Mouse (Mus musculus) liver, adult 2 months (tissue): Measurements from ENCODE around the gene Casq2. TPM values are rescaled to one million over a fixed set of nuclear protein-coding genes. Genes with fewer than 3 reads are reported as not detected.

ENCODE experiments used
- DNase-seq: peaks from one replicate; pipeline ENCODE4 v3.0.0-alpha.2; 2011; ENCODE audit warnings: low read depth, low spot score; ENCODE audit errors: extremely low read depth
- H3K27ac ChIP-seq: fragments of 200-500 bp; replicated peaks from 2 replicates; pipeline ENCODE4 v1.5.1; 2012; ENCODE audit warnings: low read depth, mild to moderate bottlenecking, control low read depth, inconsistent platforms, low read length; ENCODE audit not compliant: insufficient read depth
- H3K27me3 ChIP-seq: fragments of 200-500 bp; 2 replicates; pipeline ENCODE4 v1.6.1; 2012; ENCODE audit warnings: mild to moderate bottlenecking, moderate library complexity, low read length, inconsistent platforms; ENCODE audit not compliant: control insufficient read depth, insufficient read depth
- H3K36me3 ChIP-seq: fragments of 200-500 bp; 2 replicates; pipeline ENCODE4 v1.6.1; 2012; ENCODE audit warnings: low read length, inconsistent platforms; ENCODE audit not compliant: control insufficient read depth, insufficient read depth
- H3K4me1 ChIP-seq: fragments of 200-500 bp; 2 replicates; pipeline ENCODE4 v1.6.1; 2011; ENCODE audit warnings: low read length; ENCODE audit not compliant: control insufficient read depth, insufficient read depth
- H3K4me3 ChIP-seq: fragments of 200-500 bp; 2 replicates; pipeline ENCODE4 v1.5.1; 2011; ENCODE audit warnings: low read depth, mild to moderate bottlenecking, control low read depth, low read length, moderate library complexity; ENCODE audit not compliant: insufficient read depth
- H3K79me2 ChIP-seq: fragments of 200-500 bp; 2 replicates; pipeline ENCODE4 v1.6.1; 2012; ENCODE audit warnings: inconsistent platforms, mild to moderate bottlenecking, low read length, moderate library complexity; ENCODE audit not compliant: control insufficient read depth, insufficient read depth
- H3K9ac ChIP-seq: fragments of 200-500 bp; 2 replicates; pipeline ENCODE4 v1.6.1; 2012; ENCODE audit warnings: low read depth, mild to moderate bottlenecking, control low read depth, inconsistent platforms, low read length
- CTCF ChIP-seq: fragments of 200-500 bp; IDR thresholded peaks from 2 replicates; pipeline ENCODE4 v1.5.1; 2011; ENCODE audit warnings: low read depth, low read length, control low read depth
- POLR2A ChIP-seq: fragments of 200-500 bp; IDR thresholded peaks from 2 replicates; pipeline ENCODE4 v1.6.1; 2011; ENCODE audit warnings: low read length, control low read depth; ENCODE audit not compliant: insufficient read depth; ENCODE audit errors: extremely low read depth
- WGBS: fragments of 180-500 bp; shearing (Covaris S2); methylation state at CpG from one replicate; pipeline ENCODE4 v1.1.7; 2018; 5-methylcytosine and 5-hydroxymethylcytosine counted together
- polyA plus RNA-seq: library from polyadenylated mRNA; depleted of rRNA; stranded (reverse); fragments of >200 nt; gene quantifications from 2 replicates; pipeline ENCODE4 v1.2.3, GENCODE M21; 2012
- total RNA-seq: library from RNA; depleted of rRNA; stranded (reverse); fragments of >200 nt; gene quantifications from 2 replicates; pipeline ENCODE4 v1.2.3, GENCODE M21; 2014

The Casq2 gene
- total and polyA plus RNA-seq, 2 experiments, result 0.65 TPM; not detected in 1

DNA sequence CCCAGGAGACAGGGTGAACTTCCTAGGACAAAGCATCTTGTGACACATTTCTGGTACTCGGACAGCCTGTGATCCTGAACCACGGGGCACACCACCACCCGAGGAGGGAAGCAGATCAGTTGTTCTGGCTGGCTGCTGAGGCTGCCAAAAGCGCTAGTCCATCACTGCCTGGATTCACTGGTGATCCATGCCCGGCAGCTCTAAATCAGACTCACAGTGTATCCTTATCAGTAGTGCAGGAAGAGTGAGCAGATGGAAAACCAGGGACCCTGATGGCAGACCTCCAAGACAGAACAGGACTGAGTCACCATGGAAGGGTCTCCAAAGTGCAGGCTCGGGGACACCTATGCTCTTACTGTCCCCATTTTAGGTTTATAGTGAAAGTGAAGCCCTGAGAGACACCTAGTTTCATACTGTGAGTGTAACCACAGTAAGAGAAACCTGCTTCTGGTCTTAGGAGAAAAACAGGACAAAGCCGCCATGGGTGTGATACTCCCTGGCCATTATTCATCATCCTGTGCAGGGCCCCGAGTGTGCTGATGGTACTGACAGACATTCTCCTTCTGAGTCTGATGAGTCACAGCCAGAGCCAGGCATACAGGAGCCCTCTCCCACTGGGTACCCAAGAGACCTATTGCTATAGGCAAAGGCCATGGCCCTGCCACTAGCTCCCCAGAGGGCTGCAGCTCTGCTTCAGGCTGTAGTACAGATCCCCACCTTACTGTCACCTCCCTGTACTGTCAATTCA lies 88.1 kb downstream of the Casq2 start:
- no peaks in the 10 kb centered on the region for H3K79me2 ChIP-seq
- no peaks in the 10 kb centered on the region for H3K4me1 ChIP-seq
- H3K27ac ChIP-seq, result no peak overlapping the region
- 77% methylated on average over 8 of the region's 8 CpGs for WGBS
- no peaks in the 10 kb centered on the region; the same call in 1 of the 2 replicates for H3K36me3 ChIP-seq
- H3K9ac ChIP-seq, result no peak overlapping the region
- H3K4me3 ChIP-seq, result no peak overlapping the region
- no peak for DNase-seq
- H3K27me3 ChIP-seq, result no peaks in the 10 kb centered on the region
- TF ChIP-seq POLR2A, result no peak
- no peak for TF ChIP-seq CTCF

DNA sequence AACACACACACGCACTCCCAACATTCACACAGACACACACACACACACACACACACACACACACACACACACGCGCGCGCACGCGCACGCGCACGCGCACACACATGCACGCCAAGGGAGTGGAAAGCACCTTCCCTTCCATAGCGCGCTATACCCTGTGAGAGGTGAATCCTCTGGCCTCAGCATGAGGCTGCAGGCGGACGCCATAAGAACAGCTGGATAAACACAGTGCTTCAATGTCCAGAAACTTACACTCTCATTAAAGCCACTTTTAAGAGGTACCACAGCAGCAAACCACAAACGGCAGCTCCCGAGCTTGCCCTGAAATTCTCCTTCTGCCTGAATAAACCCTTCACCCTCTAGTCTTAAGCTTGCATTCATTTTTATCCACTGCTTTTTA lies 89.5 kb downstream of the Casq2 start:
- no peak for DNase-seq
- Histone ChIP-seq H3K27ac (no peak overlapping the region), H3K9ac (no peak overlapping the region), H3K79me2 (no peaks in the 10 kb centered on the region), H3K4me1 (no peaks in the 10 kb centered on the region), H3K27me3 (no peaks in the 10 kb centered on the region), H3K4me3 (no peak overlapping the region), H3K36me3 (no peaks in the 10 kb centered on the region; the same call in 1 of the 2 replicates)
- TF ChIP-seq CTCF (no peak), POLR2A (no peak)
- 98% methylated on average over 18 of the region's 18 CpGs for WGBS

DNA sequence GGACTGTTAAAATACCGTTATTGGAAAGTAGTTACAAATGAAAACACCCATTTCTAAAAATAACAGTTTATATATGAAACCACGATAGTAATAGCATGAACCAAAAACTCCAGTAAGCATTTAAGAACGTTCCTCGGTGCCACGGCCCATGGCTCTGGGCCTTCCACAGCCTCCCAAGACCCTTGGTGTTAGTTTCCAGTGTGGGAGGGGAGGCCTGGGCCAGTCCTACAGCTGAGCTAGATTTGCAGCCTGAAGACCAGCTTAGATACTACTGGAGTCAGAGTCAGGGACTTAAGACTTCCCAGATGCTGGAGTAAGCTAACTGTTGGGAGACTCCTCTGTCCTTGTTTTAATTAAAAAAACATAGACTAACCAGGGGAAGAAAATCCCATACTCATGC lies 89.9 kb downstream of the Casq2 start:
- H3K36me3 ChIP-seq, result no peaks in the 10 kb centered on the region; the same call in 1 of the 2 replicates
- H3K79me2 ChIP-seq, result no peaks in the 10 kb centered on the region
- no peaks in the 10 kb centered on the region for H3K27me3 ChIP-seq
- TF ChIP-seq POLR2A, result no peak
- no peak for TF ChIP-seq CTCF
- no peak overlapping the region for H3K9ac ChIP-seq
- no peaks in the 10 kb centered on the region for H3K4me1 ChIP-seq
- no peak overlapping the region for H3K27ac ChIP-seq
- no peak for DNase-seq
- H3K4me3 ChIP-seq, result no peak overlapping the region
- WGBS, result 95% methylated on average over 5 of the region's 5 CpGs

DNA sequence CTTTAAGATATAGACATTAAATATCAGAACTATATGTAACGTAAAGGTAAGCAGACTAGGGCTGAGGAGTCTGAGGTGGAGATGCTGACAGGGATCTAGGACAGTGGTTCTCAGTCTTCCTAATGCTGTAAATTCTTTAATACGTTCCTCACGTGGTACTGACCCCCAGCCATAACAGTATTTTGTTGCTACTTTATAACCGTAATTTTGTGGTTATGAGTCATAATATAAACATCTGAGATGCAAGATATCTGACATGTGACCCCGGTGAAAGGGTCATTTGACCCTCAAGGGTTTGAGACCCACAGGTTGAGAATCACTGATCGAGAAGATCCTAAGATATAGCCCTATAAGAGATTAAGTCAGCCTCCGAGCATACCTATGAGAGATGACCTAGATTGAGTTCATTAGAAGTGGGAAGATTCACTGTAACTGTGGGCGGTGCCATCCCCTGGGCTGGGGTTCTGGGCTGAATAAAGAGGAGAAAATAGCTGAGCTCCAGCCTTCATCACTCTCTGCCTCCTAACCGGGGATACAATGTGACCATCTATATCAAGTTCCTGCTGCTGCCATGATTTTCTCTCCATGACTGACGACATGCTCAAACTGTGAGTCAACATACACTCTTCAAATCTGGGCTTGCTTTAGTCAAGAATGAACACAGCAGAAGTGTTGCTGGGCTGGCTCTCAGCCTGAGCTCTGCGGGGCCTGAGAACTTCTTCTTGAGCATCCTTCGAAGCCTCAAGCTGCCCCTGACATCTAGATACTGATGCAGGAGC lies 91.8 kb downstream of the Casq2 start:
- TF ChIP-seq CTCF (no peak), POLR2A (no peak)
- 96% methylated on average over 12 of the region's 12 CpGs for WGBS
- Histone ChIP-seq H3K4me1 (no peaks in the 10 kb centered on the region), H3K4me3 (no peak overlapping the region), H3K79me2 (no peaks in the 10 kb centered on the region), H3K27me3 (no peaks in the 10 kb centered on the region), H3K9ac (no peak overlapping the region), H3K36me3 (no peaks in the 10 kb centered on the region; the same call in 1 of the 2 replicates), H3K27ac (no peak overlapping the region)
- no peak for DNase-seq

DNA sequence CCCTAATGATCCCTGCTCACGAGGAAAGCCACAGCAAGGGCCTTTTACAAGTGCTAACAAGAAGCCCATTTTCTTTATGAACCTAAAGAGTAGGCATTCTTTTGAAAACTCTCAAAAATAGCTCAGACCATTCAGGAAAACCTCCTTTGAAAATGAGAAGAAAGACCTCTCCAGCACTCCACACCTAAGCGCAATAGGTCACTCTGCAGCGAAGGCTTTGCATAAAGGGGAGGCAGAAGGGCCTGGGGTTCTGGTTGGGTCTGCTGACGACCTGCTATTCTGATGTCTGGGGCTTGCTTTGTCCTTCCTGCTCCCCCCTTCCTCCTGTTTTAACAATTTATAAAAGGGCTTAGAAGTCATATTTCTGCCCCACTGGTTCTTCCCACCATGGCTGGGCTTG lies 93.7 kb downstream of the Casq2 start:
- no peaks in the 10 kb centered on the region for H3K27me3 ChIP-seq
- no peak overlapping the region for H3K4me3 ChIP-seq
- no peaks in the 10 kb centered on the region for H3K4me1 ChIP-seq
- no peak for DNase-seq
- WGBS, result 95% methylated on average over 4 of the region's 4 CpGs
- no peak overlapping the region for H3K27ac ChIP-seq
- H3K36me3 ChIP-seq, result no peaks in the 10 kb centered on the region; the same call in 1 of the 2 replicates
- H3K9ac ChIP-seq, result no peak overlapping the region
- no peaks in the 10 kb centered on the region for H3K79me2 ChIP-seq
- no peak for TF ChIP-seq POLR2A

DNA sequence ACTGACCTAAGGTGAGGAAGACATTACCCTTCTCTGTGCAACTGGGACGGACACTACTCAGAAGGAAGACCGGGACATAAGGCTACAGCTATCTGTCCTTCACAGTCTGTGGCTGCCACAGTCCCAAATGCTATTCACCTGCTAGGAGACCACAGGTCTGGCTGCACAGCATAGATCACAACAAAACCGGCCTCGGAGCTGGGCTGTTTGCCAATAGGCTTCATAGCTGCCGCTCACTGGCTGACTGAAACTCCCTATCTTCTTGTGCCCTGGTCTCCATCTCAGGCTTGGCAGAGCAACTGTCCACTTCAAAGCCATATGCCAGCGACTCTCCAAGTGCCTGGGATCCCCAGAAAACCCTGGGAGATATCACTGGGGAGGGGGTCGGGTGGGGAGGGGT lies 94.5 kb downstream of the Casq2 start:
- no peak overlapping the region for H3K4me3 ChIP-seq
- WGBS, result 86% methylated on average over 7 of the region's 7 CpGs
- no peaks in the 10 kb centered on the region for H3K27me3 ChIP-seq
- no peaks in the 10 kb centered on the region; the same call in 1 of the 2 replicates for H3K36me3 ChIP-seq
- H3K79me2 ChIP-seq, result no peaks in the 10 kb centered on the region
- no peak overlapping the region for H3K27ac ChIP-seq
- DNase-seq, result no peak
- TF ChIP-seq POLR2A (no peak), CTCF (no peak)
- no peaks in the 10 kb centered on the region for H3K4me1 ChIP-seq
- H3K9ac ChIP-seq, result no peak overlapping the region
